In genomic region chr11:77934111-77934521, GRCm38 (mm10) we compare ENCODE assay signal across 13 mouse cellular contexts. TPM values are rescaled to one million over a fixed set of nuclear protein-coding genes. Genes with fewer than 3 reads are reported as not detected.
DNase-seq lines count a peak whose midpoint lies in the region; ATAC-seq lines count a peak whose summit lies in the region.
"Had no signal": no experiment of that assay in that cellular context is flagged by ENCODE, and none has a peak within 500 bp of the region (broad histone marks: within the 10 kb centered on the region; RNA-seq: fewer than 3 reads in every experiment).

No protein-coding gene starts in this region.

- H3K4me3 ChIP-seq in hindbrain, embryonic 15.5 days: peak overlapping the region; percentile 86

- peaks cover 9% of the 10 kb centered on the region; the same call in 1 of the 2 replicates for H3K27me3 ChIP-seq in hindbrain, embryonic 15.5 days

- peak overlapping the region; percentile 67 for H3K4me2 ChIP-seq in hindbrain, embryonic 15.5 days

- 14% methylated on average over 4 of the region's 4 CpGs for WGBS in hindbrain, embryonic 15.5 days

- ATAC-seq in hindbrain, embryonic 15.5 days (ENCODE audit: low FRiP score, low read depth): no peak

- no peaks in the 10 kb centered on the region for H3K36me3 ChIP-seq in hindbrain, embryonic 15.5 days

- no peaks in the 10 kb centered on the region for H3K9me3 ChIP-seq in hindbrain, embryonic 15.5 days

- peaks cover 91% of the 10 kb centered on the region for H3K4me1 ChIP-seq in hindbrain, embryonic 15.5 days (replicated peaks)

- H3K9ac ChIP-seq in hindbrain, embryonic 15.5 days: peak overlapping the region; percentile 77

- H3K27ac ChIP-seq in hindbrain, embryonic 15.5 days (replicated peaks): peak overlapping the region; percentile 95

- DNase-seq in 3134 (ENCODE audit: extremely low read depth, insufficient read length, low spot score) (peak; percentile 29), MN1 (ENCODE audit: low spot score) (peak; percentile 66)
- DNase-seq in cerebellum, postnatal 10 days: peak; percentile 90 to 92
- no peak for DNase-seq in thymus, postnatal 14 days
- DNase-seq in heart, adult 8-10 months (ENCODE audit: low spot score): no peak
- no peak for DNase-seq in spleen, postnatal 36 days (ENCODE audit: low spot score in 2 of 2)
- DNase-seq in lung, adult 18-20 months: no peak
- DNase-seq: adrenal gland, adult 2 months; heart, adult 18-20 months; layer of hippocampus, adult 9-11 months; liver had no signal

RNA-seq across cellular contexts. Expression of gene Sez6, which starts 3.5 kb away (rescaled TPM):
- 123 and 151 TPM in 2 replicates for polyA plus RNA-seq in hindbrain, embryonic 15.5 days (2015; fragmentation: Nextera tagmentation; extraction: Ambion mirVana)
- under 1 TPM; 0.19 to 0.84 (median 0.52) TPM for total RNA-seq in heart, adult 8-10 months (2022)
- total RNA-seq: neutrophil, adult 5-6 weeks had no signal

RNA-seq across cellular contexts. Expression of gene Pipox, which starts 40.2 kb away (rescaled TPM):
- polyA plus RNA-seq in hindbrain, embryonic 15.5 days (2015; fragmentation: Nextera tagmentation; extraction: Ambion mirVana): 5.1 and 5.6 TPM in 2 replicates
- total RNA-seq in heart, adult 8-10 months (2022): under 1 TPM; 0.43 to 0.82 (median 0.59) TPM
- total RNA-seq: neutrophil, adult 5-6 weeks had no signal

RNA-seq across cellular contexts. Expression of gene Phf12, which starts 48.4 kb away (rescaled TPM):
- 15.1 and 19.0 TPM in 2 replicates for polyA plus RNA-seq in hindbrain, embryonic 15.5 days (2015; fragmentation: Nextera tagmentation; extraction: Ambion mirVana)
- total RNA-seq in heart, adult 8-10 months (2022): 10 to 100 TPM; 24.8 to 27.5 (median 26.0) TPM

Comparison
In these comparisons a context has a peak if more than half of its experiments do, and no peak if none do; other contexts are left out.
1. DNase-seq: peak in 3134 (single experiment), MN1 (single experiment) and cerebellum, postnatal 10 days (2 of 2); none in thymus, postnatal 14 days (single experiment), heart, adult 8-10 months (single experiment), spleen, postnatal 36 days (0 of 2) and lung, adult 18-20 months (0 of 2).